Mouse (Mus musculus): ENCODE measurements at regions not wholly inside any gene's neighbourhood (a gene's known extent, or its start where the extent isn't known, plus 50 kb on each side); places are given as distances from the start of the nearest gene placed in this dataset.
"Not testable (repeated sequence)": the region's sequence is repeated elsewhere in the genome, so short reads cannot be mapped to it uniquely, and the experiment has no call there.

GRCm38 (mm10) chr9:14058592-14059227, 216.2 kb upstream of the Sesn3 start:
- H3K27me3 ChIP-seq (ENCODE audit: control insufficient read depth, insufficient read depth, low read length, poor library complexity, severe bottlenecking), result no peaks in the 10 kb centered on the region
- no peaks in the 10 kb centered on the region for H3K36me3 ChIP-seq (ENCODE audit: control insufficient read depth, insufficient read depth, low read length, poor library complexity, severe bottlenecking)
- peak; percentile 26 for DNase-seq (ENCODE audit: low read depth, low spot score)

GRCm38 (mm10) chr9:14059228-14059779, 215.6 kb upstream of the Sesn3 start:
- Histone ChIP-seq H3K36me3 (ENCODE audit: control insufficient read depth, insufficient read depth, low read length, poor library complexity, severe bottlenecking) (no peaks in the 10 kb centered on the region), H3K27me3 (ENCODE audit: control insufficient read depth, insufficient read depth, low read length, poor library complexity, severe bottlenecking) (no peaks in the 10 kb centered on the region)
- peak; percentile 28 for DNase-seq (ENCODE audit: low read depth, low spot score)

GRCm38 (mm10) chr9:14060257-14060656, 214.6 kb upstream of the Sesn3 start:
- no peak for DNase-seq (ENCODE audit: low read depth, low spot score)
- Histone ChIP-seq H3K36me3 (ENCODE audit: control insufficient read depth, insufficient read depth, low read length, poor library complexity, severe bottlenecking) (no peaks in the 10 kb centered on the region), H3K27me3 (ENCODE audit: control insufficient read depth, insufficient read depth, low read length, poor library complexity, severe bottlenecking) (no peaks in the 10 kb centered on the region)

- H3K27me3 ChIP-seq (ENCODE audit: control insufficient read depth, insufficient read depth, low read length, poor library complexity, severe bottlenecking), result no peaks in the 10 kb centered on the region
- no peaks in the 10 kb centered on the region for H3K36me3 ChIP-seq (ENCODE audit: control insufficient read depth, insufficient read depth, low read length, poor library complexity, severe bottlenecking)
- DNase-seq (ENCODE audit: low read depth, low spot score), result no peak
Measured at GRCm38 (mm10) chr9:14061389-14061788, 213.5 kb upstream of the Sesn3 start.

- H3K36me3 ChIP-seq (ENCODE audit: control insufficient read depth, insufficient read depth, low read length, poor library complexity, severe bottlenecking), result no peaks in the 10 kb centered on the region
- H3K27me3 ChIP-seq (ENCODE audit: control insufficient read depth, insufficient read depth, low read length, poor library complexity, severe bottlenecking), result no peaks in the 10 kb centered on the region
- no peak for DNase-seq (ENCODE audit: low read depth, low spot score)
Measured at GRCm38 (mm10) chr9:14061840-14062239, 213.0 kb upstream of the Sesn3 start.

GRCm38 (mm10) chr9:14062706-14063105, 212.2 kb upstream of the Sesn3 start:
- no peak for DNase-seq (ENCODE audit: low read depth, low spot score)
- H3K27me3 ChIP-seq (ENCODE audit: control insufficient read depth, insufficient read depth, low read length, poor library complexity, severe bottlenecking), result no peaks in the 10 kb centered on the region

GRCm38 (mm10) chr9:14066741-14067140, 208.1 kb upstream of the Sesn3 start:
- H3K27me3 ChIP-seq (ENCODE audit: control insufficient read depth, insufficient read depth, low read length, poor library complexity, severe bottlenecking); H3K36me3 ChIP-seq (ENCODE audit: control insufficient read depth, insufficient read depth, low read length, poor library complexity, severe bottlenecking): not testable (repeated sequence)
- DNase-seq (ENCODE audit: low read depth, low spot score), result peak; percentile 56

More at GRCm38 (mm10) chr9:14062706-14063105, 212.2 kb upstream of the Sesn3 start:
- no peaks in the 10 kb centered on the region for H3K36me3 ChIP-seq (ENCODE audit: control insufficient read depth, insufficient read depth, low read length, poor library complexity, severe bottlenecking)

GRCm38 (mm10) chr9:14069076-14069475, 205.8 kb upstream of the Sesn3 start:
- H3K27me3 ChIP-seq (ENCODE audit: control insufficient read depth, insufficient read depth, low read length, poor library complexity, severe bottlenecking), result no peaks in the 10 kb centered on the region
- DNase-seq (ENCODE audit: low read depth, low spot score), result no peak
- no peaks in the 10 kb centered on the region for H3K36me3 ChIP-seq (ENCODE audit: control insufficient read depth, insufficient read depth, low read length, poor library complexity, severe bottlenecking)

- H3K27me3 ChIP-seq (ENCODE audit: control insufficient read depth, insufficient read depth, low read length, poor library complexity, severe bottlenecking), result no peaks in the 10 kb centered on the region
- no peak for DNase-seq (ENCODE audit: low read depth, low spot score)
- H3K36me3 ChIP-seq (ENCODE audit: control insufficient read depth, insufficient read depth, low read length, poor library complexity, severe bottlenecking), result no peaks in the 10 kb centered on the region
Measured at GRCm38 (mm10) chr9:14069770-14070169, 205.1 kb upstream of the Sesn3 start.

GRCm38 (mm10) chr9:14071728-14072127, 203.1 kb upstream of the Sesn3 start:
- no peak for DNase-seq (ENCODE audit: low read depth, low spot score)
- H3K36me3 ChIP-seq (ENCODE audit: control insufficient read depth, insufficient read depth, low read length, poor library complexity, severe bottlenecking), result no peaks in the 10 kb centered on the region

GRCm38 (mm10) chr9:14072950-14073349, 201.9 kb upstream of the Sesn3 start:
- DNase-seq (ENCODE audit: low read depth, low spot score), result no peak
- H3K27me3 ChIP-seq (ENCODE audit: control insufficient read depth, insufficient read depth, low read length, poor library complexity, severe bottlenecking), result no peaks in the 10 kb centered on the region

More at GRCm38 (mm10) chr9:14071728-14072127, 203.1 kb upstream of the Sesn3 start:
- H3K27me3 ChIP-seq (ENCODE audit: control insufficient read depth, insufficient read depth, low read length, poor library complexity, severe bottlenecking), result no peaks in the 10 kb centered on the region

GRCm38 (mm10) chr9:14074273-14074672, 200.6 kb upstream of the Sesn3 start:
- H3K36me3 ChIP-seq (ENCODE audit: control insufficient read depth, insufficient read depth, low read length, poor library complexity, severe bottlenecking), result no peaks in the 10 kb centered on the region
- peak; percentile 67 for DNase-seq (ENCODE audit: low read depth, low spot score)
- no peaks in the 10 kb centered on the region for H3K27me3 ChIP-seq (ENCODE audit: control insufficient read depth, insufficient read depth, low read length, poor library complexity, severe bottlenecking)

More at GRCm38 (mm10) chr9:14072950-14073349, 201.9 kb upstream of the Sesn3 start:
- no peaks in the 10 kb centered on the region for H3K36me3 ChIP-seq (ENCODE audit: control insufficient read depth, insufficient read depth, low read length, poor library complexity, severe bottlenecking)

GRCm38 (mm10) chr9:14074866-14075265, 200.0 kb upstream of the Sesn3 start:
- H3K36me3 ChIP-seq (ENCODE audit: control insufficient read depth, insufficient read depth, low read length, poor library complexity, severe bottlenecking); DNase-seq (ENCODE audit: low read depth, low spot score); H3K27me3 ChIP-seq (ENCODE audit: control insufficient read depth, insufficient read depth, low read length, poor library complexity, severe bottlenecking): not testable (repeated sequence)

- DNase-seq (ENCODE audit: low read depth, low spot score), result no peak
- no peaks in the 10 kb centered on the region for H3K36me3 ChIP-seq (ENCODE audit: control insufficient read depth, insufficient read depth, low read length, poor library complexity, severe bottlenecking)
- H3K27me3 ChIP-seq (ENCODE audit: control insufficient read depth, insufficient read depth, low read length, poor library complexity, severe bottlenecking), result no peaks in the 10 kb centered on the region
Measured at GRCm38 (mm10) chr9:14075452-14075851, 199.4 kb upstream of the Sesn3 start.

- Histone ChIP-seq H3K27me3 (ENCODE audit: control insufficient read depth, insufficient read depth, low read length, poor library complexity, severe bottlenecking) (no peaks in the 10 kb centered on the region), H3K36me3 (ENCODE audit: control insufficient read depth, insufficient read depth, low read length, poor library complexity, severe bottlenecking) (no peaks in the 10 kb centered on the region)
- DNase-seq (ENCODE audit: low read depth, low spot score), result no peak
Measured at GRCm38 (mm10) chr9:14075868-14076267, 199.0 kb upstream of the Sesn3 start.

- DNase-seq (ENCODE audit: low read depth, low spot score), result no peak
- no peaks in the 10 kb centered on the region for H3K27me3 ChIP-seq (ENCODE audit: control insufficient read depth, insufficient read depth, low read length, poor library complexity, severe bottlenecking)
Measured at GRCm38 (mm10) chr9:14076728-14077127, 198.1 kb upstream of the Sesn3 start.

More at GRCm38 (mm10) chr9:14076728-14077127, 198.1 kb upstream of the Sesn3 start:
- no peaks in the 10 kb centered on the region for H3K36me3 ChIP-seq (ENCODE audit: control insufficient read depth, insufficient read depth, low read length, poor library complexity, severe bottlenecking)
